Mouse (Mus musculus): ENCODE measurements around the gene Cask. TPM values are rescaled to one million over a fixed set of nuclear protein-coding genes. Genes with fewer than 3 reads are reported as not detected.
A peak's percentile ranks its signal among the peaks of the same experiment; 100 is the strongest.
"Not testable (repeated sequence)": the region's sequence is repeated elsewhere in the genome, so short reads cannot be mapped to it uniquely, and the experiment has no call there.

Cask gene
- polyA plus RNA-seq, 1 experiment from 2014 or later: 11.3 TPM

GRCm38 (mm10) chrX:13798754-13799153, 52.4 kb downstream of the Cask start:
- 61% methylated on average over 2 of the region's 2 CpGs for WGBS

GRCm38 (mm10) chrX:13765672-13766071, 85.5 kb downstream of the Cask start:
- no peak for ATAC-seq
- 86% methylated on average over 1 of the region's 1 CpGs for WGBS

More at GRCm38 (mm10) chrX:13798754-13799153, 52.4 kb downstream of the Cask start:
- H3K4me2 ChIP-seq (replicated peaks): no peak overlapping the region
- no peak overlapping the region for H3K27ac ChIP-seq
- no peaks in the 10 kb centered on the region for H3K36me3 ChIP-seq
- H3K27me3 ChIP-seq (replicated peaks): no peaks in the 10 kb centered on the region
- ATAC-seq: no peak
- no peaks in the 10 kb centered on the region for H3K4me1 ChIP-seq (replicated peaks)
- H3K4me3 ChIP-seq (replicated peaks): no peak overlapping the region
- no peak overlapping the region for H3K9ac ChIP-seq
- no peaks in the 10 kb centered on the region for H3K9me3 ChIP-seq

DNA sequence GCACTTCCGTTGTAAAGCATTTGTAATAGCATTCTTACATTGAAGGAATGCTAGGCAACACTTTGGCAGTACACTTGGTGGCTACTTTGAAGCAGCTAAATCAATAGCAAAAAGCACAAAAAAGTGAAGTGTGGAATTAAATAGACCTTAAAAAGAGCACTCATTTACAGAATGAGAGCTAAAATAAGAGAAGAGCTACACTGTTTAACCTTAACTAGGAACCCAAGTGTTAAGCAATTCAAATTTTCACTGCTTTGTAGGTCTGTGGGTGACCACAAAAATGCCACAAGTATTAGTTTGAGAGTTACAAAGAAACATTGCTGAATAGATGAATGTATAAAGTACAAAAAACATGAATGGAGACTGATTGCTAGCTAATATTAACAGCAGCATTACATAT, 86.1 kb downstream of the Cask start:
- Histone ChIP-seq H3K9ac (no peak overlapping the region), H3K9me3 (no peaks in the 10 kb centered on the region), H3K4me1 (replicated peaks) (no peaks in the 10 kb centered on the region), H3K36me3 (no peaks in the 10 kb centered on the region), H3K4me2 (replicated peaks) (no peak overlapping the region), H3K27me3 (replicated peaks) (no peaks in the 10 kb centered on the region), H3K4me3 (replicated peaks) (no peak overlapping the region), H3K27ac (no peak overlapping the region)
- no peak for ATAC-seq
- 78% methylated on average over 1 of the region's 1 CpGs for WGBS

More at GRCm38 (mm10) chrX:13765672-13766071, 85.5 kb downstream of the Cask start:
- no peaks in the 10 kb centered on the region for H3K27me3 ChIP-seq (replicated peaks)
- no peaks in the 10 kb centered on the region for H3K36me3 ChIP-seq
- H3K9me3 ChIP-seq: no peaks in the 10 kb centered on the region
- H3K27ac ChIP-seq: no peak overlapping the region
- H3K4me1 ChIP-seq (replicated peaks): no peaks in the 10 kb centered on the region
- no peak overlapping the region for H3K4me2 ChIP-seq (replicated peaks)
- H3K4me3 ChIP-seq (replicated peaks): no peak overlapping the region
- H3K9ac ChIP-seq: no peak overlapping the region

DNA sequence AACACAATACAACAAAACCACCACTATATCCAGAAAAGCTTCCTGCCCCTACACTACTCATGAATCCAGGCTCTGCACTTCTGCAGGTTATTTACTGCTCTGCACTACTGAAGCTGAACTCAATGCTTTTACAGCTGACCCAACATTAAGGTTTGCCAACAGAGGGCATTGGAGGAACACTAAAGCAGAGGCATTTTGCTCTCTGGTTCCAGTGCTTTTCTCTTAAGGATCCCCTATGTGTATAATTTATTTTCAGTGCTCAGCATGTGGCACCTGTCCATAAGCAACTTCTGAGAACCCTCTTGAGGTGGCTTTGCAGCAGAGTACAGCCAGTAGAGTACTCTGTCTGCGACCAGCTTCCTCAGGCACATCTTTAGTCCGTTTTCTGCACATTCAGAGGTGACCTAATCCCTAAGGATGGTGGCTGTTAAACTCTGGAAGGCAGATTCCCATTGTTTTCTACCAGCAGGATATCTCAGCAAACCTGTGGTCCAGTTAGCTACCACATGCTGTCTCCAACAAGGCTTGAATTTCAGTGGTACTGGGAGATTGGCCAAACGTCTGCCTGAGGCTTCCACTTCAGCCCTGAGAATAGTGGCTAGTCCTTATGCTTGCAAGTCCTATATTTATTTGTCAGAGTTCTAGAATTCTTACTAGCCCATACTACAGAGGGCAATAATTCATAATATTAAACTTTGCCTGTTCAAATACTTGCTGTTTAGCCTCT, 93.7 kb downstream of the Cask start:
- ATAC-seq: no peak
- Histone ChIP-seq H3K27ac (no peak overlapping the region), H3K9me3 (no peaks in the 10 kb centered on the region), H3K4me2 (replicated peaks) (no peak overlapping the region), H3K36me3 (no peaks in the 10 kb centered on the region), H3K9ac (no peak overlapping the region), H3K4me3 (replicated peaks) (no peak overlapping the region), H3K4me1 (replicated peaks) (no peaks in the 10 kb centered on the region), H3K27me3 (replicated peaks) (no peaks in the 10 kb centered on the region)
- WGBS: 52% methylated on average over 3 of the region's 3 CpGs

DNA sequence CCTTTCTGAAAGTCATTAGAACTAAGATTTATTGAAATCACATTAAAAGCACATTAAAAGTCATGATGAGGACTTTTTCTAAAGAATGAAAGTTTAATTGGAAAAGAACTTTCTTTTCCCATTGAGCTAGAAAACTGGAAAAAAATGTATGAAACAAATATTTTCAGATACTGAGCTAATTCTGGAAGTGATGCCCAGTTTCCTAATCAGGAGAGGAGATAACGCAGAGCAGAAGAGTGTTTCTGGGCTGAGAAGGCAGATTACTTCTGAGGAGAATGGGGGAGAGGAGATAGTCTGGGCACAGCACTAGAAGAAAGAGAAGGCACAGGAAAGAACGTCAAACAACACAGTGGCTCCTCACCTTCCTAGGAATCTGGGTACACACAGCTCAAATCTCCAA, 110.1 kb downstream of the Cask start:
- Histone ChIP-seq H3K36me3 (no peaks in the 10 kb centered on the region), H3K9me3 (no peaks in the 10 kb centered on the region), H3K4me1 (replicated peaks) (no peaks in the 10 kb centered on the region), H3K4me3 (replicated peaks) (no peak overlapping the region), H3K9ac (no peak overlapping the region), H3K4me2 (replicated peaks) (no peak overlapping the region), H3K27me3 (replicated peaks) (no peaks in the 10 kb centered on the region), H3K27ac (no peak overlapping the region)
- no peak for ATAC-seq
- WGBS: 66% methylated on average over 2 of the region's 2 CpGs

DNA sequence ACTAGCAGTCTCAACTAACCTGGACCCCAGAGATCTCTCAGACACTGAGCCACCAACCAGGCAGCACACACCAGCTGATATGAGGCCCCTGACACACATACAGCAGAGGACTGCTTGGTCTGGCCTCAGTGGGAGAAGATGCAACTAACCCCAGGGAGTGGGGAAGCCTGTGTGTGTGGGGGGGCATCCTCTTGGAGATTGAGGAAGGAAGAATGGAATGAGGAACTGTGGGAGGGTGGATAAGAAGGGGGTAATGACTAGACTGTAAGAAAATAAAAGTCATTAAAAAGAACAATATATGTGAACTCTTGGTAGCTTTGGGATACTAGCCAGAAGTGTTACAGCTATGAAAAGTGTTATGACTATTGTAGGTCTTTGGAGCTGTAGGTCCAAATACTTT, 120.4 kb downstream of the Cask start:
- H3K4me1 ChIP-seq (replicated peaks); H3K27me3 ChIP-seq (replicated peaks); H3K4me2 ChIP-seq (replicated peaks); H3K27ac ChIP-seq; H3K9me3 ChIP-seq; H3K4me3 ChIP-seq (replicated peaks); H3K36me3 ChIP-seq; ATAC-seq; H3K9ac ChIP-seq: not testable (repeated sequence)

DNA sequence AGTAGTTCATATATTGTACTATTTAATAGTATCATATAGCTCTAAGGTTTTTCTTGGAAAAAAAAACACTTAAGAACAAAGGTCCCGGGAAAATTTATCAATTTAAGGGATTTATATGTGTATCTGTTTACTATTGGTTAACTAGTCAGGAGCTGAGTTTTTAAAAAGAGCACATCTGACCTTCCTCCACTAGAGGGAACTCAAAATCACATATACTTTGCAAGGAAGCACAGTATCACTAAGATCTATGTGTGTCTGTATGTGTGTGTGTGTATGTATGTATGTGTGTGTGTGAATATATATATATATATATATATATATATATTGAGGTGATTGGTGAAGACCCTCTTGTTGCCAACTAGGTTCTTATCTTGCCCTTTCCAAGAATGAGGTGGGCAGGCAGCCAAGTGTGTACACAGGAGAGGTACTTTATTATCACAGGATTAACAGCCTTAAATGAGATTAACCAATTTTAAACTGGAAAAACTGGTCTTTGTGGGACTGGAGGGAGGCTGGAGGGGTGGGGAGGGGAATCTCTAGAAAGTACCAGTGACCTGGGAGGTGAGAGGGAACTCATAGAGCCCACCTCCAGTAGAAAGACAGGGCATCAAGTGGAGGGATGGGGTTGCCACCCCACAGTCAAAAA, 121.2 kb downstream of the Cask start:
- Histone ChIP-seq H3K9me3 (no peaks in the 10 kb centered on the region), H3K4me2 (replicated peaks) (no peak overlapping the region), H3K4me1 (replicated peaks) (no peaks in the 10 kb centered on the region), H3K9ac (no peak overlapping the region), H3K4me3 (replicated peaks) (no peak overlapping the region), H3K27ac (no peak overlapping the region), H3K36me3 (no peaks in the 10 kb centered on the region), H3K27me3 (replicated peaks) (no peaks in the 10 kb centered on the region)
- 54% methylated on average over 1 of the region's 1 CpGs for WGBS
- peak; percentile 58; the same call in 1 of the 2 replicates for ATAC-seq

GRCm38 (mm10) chrX:13725573-13726403, 125.4 kb downstream of the Cask start:
- H3K4me2 ChIP-seq (replicated peaks): no peak overlapping the region
- no peaks in the 10 kb centered on the region for H3K36me3 ChIP-seq
- no peaks in the 10 kb centered on the region for H3K9me3 ChIP-seq
- H3K27ac ChIP-seq: no peak overlapping the region
- H3K4me1 ChIP-seq (replicated peaks): no peaks in the 10 kb centered on the region
- H3K27me3 ChIP-seq (replicated peaks): no peaks in the 10 kb centered on the region
- H3K9ac ChIP-seq: no peak overlapping the region
- ATAC-seq: no peak
- H3K4me3 ChIP-seq (replicated peaks): no peak overlapping the region
- WGBS: 53% methylated on average over 8 of the region's 8 CpGs

DNA sequence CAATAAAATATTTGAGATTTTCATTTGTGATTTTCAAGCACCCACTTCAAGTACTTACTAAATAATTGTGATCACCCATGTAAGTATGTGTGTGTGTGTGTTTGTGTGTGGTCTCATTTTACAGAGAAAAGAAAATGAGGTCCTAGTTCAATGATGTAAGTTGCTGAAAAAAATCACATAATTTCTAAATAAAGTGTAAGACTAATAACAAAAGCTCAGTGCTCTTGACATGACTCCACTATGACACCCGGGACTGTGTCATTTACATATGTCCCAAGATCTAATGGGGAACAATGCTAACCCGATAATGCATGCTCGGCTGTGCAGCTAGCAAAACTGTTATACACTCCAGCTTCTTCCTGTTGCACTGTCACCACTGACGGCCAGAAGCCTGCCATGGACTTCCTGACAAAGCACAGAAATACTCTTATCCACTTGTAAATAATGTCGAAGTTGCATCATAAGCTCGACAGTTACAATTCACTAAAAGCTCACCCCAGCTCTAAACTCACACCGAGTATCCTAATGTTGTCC, 130.8 kb downstream of the Cask start:
- no peak overlapping the region for H3K4me3 ChIP-seq (replicated peaks)
- no peaks in the 10 kb centered on the region for H3K36me3 ChIP-seq
- no peaks in the 10 kb centered on the region; the same call in 1 of the 2 replicates for H3K4me1 ChIP-seq (replicated peaks)
- H3K9ac ChIP-seq: no peak overlapping the region
- H3K9me3 ChIP-seq: no peaks in the 10 kb centered on the region
- no peaks in the 10 kb centered on the region for H3K27me3 ChIP-seq (replicated peaks)
- no peak for ATAC-seq
- 52% methylated on average over 7 of the region's 7 CpGs for WGBS
- H3K27ac ChIP-seq: no peak overlapping the region
- no peak overlapping the region for H3K4me2 ChIP-seq (replicated peaks)

- Histone ChIP-seq H3K36me3 (no peaks in the 10 kb centered on the region), H3K4me1 (replicated peaks) (no peaks in the 10 kb centered on the region; the same call in 1 of the 2 replicates), H3K4me2 (replicated peaks) (no peak overlapping the region), H3K9me3 (no peaks in the 10 kb centered on the region), H3K27me3 (replicated peaks) (no peaks in the 10 kb centered on the region), H3K27ac (no peak overlapping the region), H3K4me3 (replicated peaks) (no peak overlapping the region), H3K9ac (no peak overlapping the region)
- ATAC-seq: no peak
- 50% methylated on average over 1 of the region's 1 CpGs for WGBS
Measured at GRCm38 (mm10) chrX:13718283-13718682, 132.9 kb downstream of the Cask start.

- Histone ChIP-seq H3K36me3 (no peaks in the 10 kb centered on the region), H3K9me3 (no peaks in the 10 kb centered on the region), H3K27me3 (replicated peaks) (no peaks in the 10 kb centered on the region), H3K4me1 (replicated peaks) (no peaks in the 10 kb centered on the region; the same call in 1 of the 2 replicates), H3K27ac (peak overlapping the region; percentile 40), H3K4me2 (replicated peaks) (no peak overlapping the region), H3K9ac (no peak overlapping the region), H3K4me3 (replicated peaks) (no peak overlapping the region)
- 66% methylated on average over 4 of the region's 4 CpGs for WGBS
- peak; percentile 96 for ATAC-seq
Measured at GRCm38 (mm10) chrX:13716796-13717569, 134.2 kb downstream of the Cask start.

DNA sequence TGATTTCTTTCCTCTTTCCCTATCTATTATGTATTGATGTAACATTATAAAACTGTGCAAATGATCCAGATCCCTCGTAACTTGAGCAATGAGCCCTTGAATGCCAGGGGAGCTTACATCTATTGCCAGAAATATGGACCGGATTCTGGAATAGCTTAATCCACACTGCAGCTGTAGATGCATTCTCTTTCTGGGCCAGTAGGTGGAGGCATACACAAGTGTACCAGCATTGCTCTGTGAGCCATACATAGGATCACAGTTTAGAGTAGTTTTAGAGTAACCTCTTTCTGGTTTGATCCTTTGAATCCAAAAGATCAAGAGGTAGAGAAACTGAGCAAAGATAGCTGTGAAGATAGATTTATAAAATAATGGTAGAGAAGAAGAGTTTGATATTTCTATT, 141.0 kb downstream of the Cask start:
- Histone ChIP-seq H3K4me2 (replicated peaks) (no peak overlapping the region), H3K4me1 (replicated peaks) (no peaks in the 10 kb centered on the region), H3K9ac (no peak overlapping the region), H3K9me3 (no peaks in the 10 kb centered on the region), H3K27me3 (replicated peaks) (no peaks in the 10 kb centered on the region), H3K27ac (no peak overlapping the region), H3K36me3 (no peaks in the 10 kb centered on the region), H3K4me3 (replicated peaks) (no peak overlapping the region)
- 39% methylated on average over 2 of the region's 2 CpGs for WGBS
- no peak for ATAC-seq

Measured in intestine, embryonic 15.5 days (tissue).